Mouse (Mus musculus): Measurements from ENCODE around the gene Fam163a. TPM values are rescaled to one million over a fixed set of nuclear protein-coding genes. Genes with fewer than 3 reads are reported as not detected.
A peak's percentile ranks its signal among the peaks of the same experiment; 100 is the strongest.

Fam163a gene
- total and polyA plus RNA-seq, 3 experiments, result not detected

DNA sequence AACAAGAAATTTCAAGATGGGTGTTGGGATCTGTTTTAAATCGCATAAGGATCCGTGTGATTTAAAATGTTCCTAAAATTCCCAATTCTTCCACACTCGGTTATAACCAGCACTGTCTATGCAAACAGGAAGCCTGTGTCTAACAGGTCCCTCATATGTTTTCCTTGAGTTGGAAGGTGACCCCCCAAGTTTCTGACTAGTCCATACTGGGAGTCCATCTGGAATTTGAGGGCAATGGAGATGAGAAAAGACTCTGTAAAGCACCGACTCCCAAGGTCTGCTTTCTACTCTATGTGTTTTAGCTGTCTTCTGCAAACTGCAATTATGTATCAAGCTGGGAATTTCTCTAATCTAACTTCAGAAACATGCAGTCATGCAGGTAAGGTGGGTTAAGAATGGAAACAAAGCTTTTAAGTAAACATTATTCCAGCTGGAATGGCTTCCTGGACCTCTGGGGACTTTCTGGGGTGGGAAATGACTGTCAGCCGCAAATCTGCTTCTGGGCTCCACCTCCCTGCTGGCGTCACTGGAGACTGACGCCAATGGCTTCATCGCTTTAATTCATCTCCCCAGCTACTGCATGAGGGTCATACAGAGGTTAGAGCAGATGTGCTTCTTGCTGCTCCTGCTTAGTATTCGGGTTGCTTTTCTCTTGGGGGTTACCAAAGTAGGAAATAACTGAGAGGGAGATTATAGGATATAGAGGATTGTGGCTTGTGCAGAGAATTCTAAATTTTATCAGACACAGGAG, 25.7 kb upstream of the Fam163a start:
- TF ChIP-seq ZMIZ1 (IDR thresholded peaks at IDR 0.05; ENCODE audit: low read depth, low read length) (no peak), MYB (IDR thresholded peaks at IDR 0.05; ENCODE audit: low read depth, low read length) (no peak), RAD21 (IDR thresholded peaks at IDR 0.05; ENCODE audit: low read depth, low read length) (no peak), SIN3A (IDR thresholded peaks at IDR 0.05; ENCODE audit: low read length) (no peak), EP300 (IDR thresholded peaks at IDR 0.05; ENCODE audit: low read depth in 1 of 2, low read length in 2 of 2) (no peak), POLR2AphosphoS5 (IDR thresholded peaks at IDR 0.05; ENCODE audit: borderline replicate concordance, low read depth, low read length) (no peak), MXI1 (IDR thresholded peaks at IDR 0.05; ENCODE audit: low read depth, low read length) (no peak), UBTF (IDR thresholded peaks at IDR 0.05; ENCODE audit: borderline replicate concordance, insufficient read depth, low read depth, low read length) (no peak), MYC (IDR thresholded peaks at IDR 0.05; ENCODE audit: low read depth, low read length) (no peak), MAZ (IDR thresholded peaks at IDR 0.05; ENCODE audit: low read depth, low read length) (no peak), TCF12 (IDR thresholded peaks at IDR 0.05; ENCODE audit: low read depth, low read length) (no peak), CHD2 (IDR thresholded peaks at IDR 0.05; ENCODE audit: low read length) (no peak), E2F4 (IDR thresholded peaks at IDR 0.05; ENCODE audit: borderline replicate concordance, low read depth, low read length) (no peak), ZKSCAN1 (IDR thresholded peaks at IDR 0.05; ENCODE audit: low read depth, low read length) (no peak), CHD1 (IDR thresholded peaks at IDR 0.05; ENCODE audit: low read depth, low read length) (no peak), KAT2A (conservative IDR thresholded peaks at IDR 0.05; ENCODE audit: low read depth, low read length) (no peak), TBP (IDR thresholded peaks at IDR 0.05; ENCODE audit: low read depth, low read length) (no peak), SMC3 (IDR thresholded peaks at IDR 0.05; ENCODE audit: low read depth, low read length) (no peak)
- no peak for DNase-seq (ENCODE audit: low read depth, low spot score)
- Histone ChIP-seq H3K27ac (ENCODE audit: control insufficient read depth, low read depth, low read length) (no peak overlapping the region), H3K4me3 (ENCODE audit: control insufficient read depth in 1 of 2, insufficient read depth in 1 of 2, low read depth in 2 of 2, low read length in 2 of 2) (no peak overlapping the region), H3K36me3 (ENCODE audit: control insufficient read depth in 1 of 2, insufficient read depth in 2 of 2, low read length in 2 of 2) (no peaks in the 10 kb centered on the region), H3K27me3 (ENCODE audit: control insufficient read depth in 1 of 2, insufficient read depth in 2 of 2, low read length in 2 of 2) (no peaks in the 10 kb centered on the region), H3K9me3 (replicated peaks; ENCODE audit: insufficient read depth, low read length) (no peaks in the 10 kb centered on the region), H3K4me1 (ENCODE audit: control insufficient read depth in 1 of 2, insufficient read depth in 2 of 2, low read length in 2 of 2) (no peaks in the 10 kb centered on the region), H3K9ac (ENCODE audit: control insufficient read depth, low read depth, low read length, poor library complexity, severe bottlenecking) (no peak overlapping the region), H3K79me2 (ENCODE audit: control insufficient read depth, insufficient read depth, low read length, poor library complexity) (no peaks in the 10 kb centered on the region)

DNA sequence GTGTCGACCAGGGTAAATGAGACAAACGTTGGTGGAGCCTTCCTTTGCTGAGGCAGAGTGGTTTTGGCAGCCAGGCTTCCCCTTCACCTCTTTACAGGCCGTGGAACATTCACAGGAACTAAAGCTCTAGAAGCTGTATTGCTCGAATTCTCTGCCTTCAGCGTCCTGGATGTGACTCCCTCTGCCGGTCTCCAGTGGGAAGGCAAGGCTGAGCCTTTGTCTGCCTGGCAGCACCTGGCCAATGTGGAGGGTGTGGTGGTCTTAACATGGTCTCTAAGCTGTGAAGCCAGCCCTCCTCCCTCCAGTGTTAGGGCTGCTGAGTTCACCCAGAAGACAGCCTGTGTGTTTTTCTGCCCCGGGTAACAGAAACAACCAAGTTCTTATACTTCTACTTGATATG, 24.6 kb upstream of the Fam163a start:
- TF ChIP-seq CHD1 (IDR thresholded peaks at IDR 0.05; ENCODE audit: low read depth, low read length), result no peak
- TF ChIP-seq CTCF (IDR thresholded peaks at IDR 0.05 in 2 of 3, conservative IDR thresholded peaks at IDR 0.05 in 1 of 3; ENCODE audit: control insufficient read depth in 1 of 3, insufficient read depth in 1 of 3, low read depth in 2 of 3, low read length in 3 of 3, poor library complexity in 1 of 3, severe bottlenecking in 1 of 3), result peak; percentile 75 to 88 (median 86)
- 0 out of 2 replicates have a peak, but pooled peaks have one; percentile 19 for TF ChIP-seq TBP (IDR thresholded peaks at IDR 0.05; ENCODE audit: low read depth, low read length)
- TF ChIP-seq MAX (IDR thresholded peaks at IDR 0.05; ENCODE audit: low read length), result no peak
- TF ChIP-seq RAD21 (IDR thresholded peaks at IDR 0.05; ENCODE audit: low read depth, low read length), result peak; percentile 77
- no peak for TF ChIP-seq MAFK (IDR thresholded peaks at IDR 0.05; ENCODE audit: borderline replicate concordance, low read depth, low read length)
- peak; percentile 98 for TF ChIP-seq SMC3 (IDR thresholded peaks at IDR 0.05; ENCODE audit: low read depth, low read length)
- no peak for TF ChIP-seq CHD2 (IDR thresholded peaks at IDR 0.05; ENCODE audit: low read length)
- TF ChIP-seq ZC3H11A (IDR thresholded peaks at IDR 0.05; ENCODE audit: low read depth, low read length), result peak; percentile 74
- DNase-seq (ENCODE audit: low read depth, low spot score), result peak; percentile 73
- H3K27ac ChIP-seq (ENCODE audit: control insufficient read depth, low read depth, low read length), result no peak overlapping the region
- H3K36me3 ChIP-seq (ENCODE audit: control insufficient read depth in 1 of 2, insufficient read depth in 2 of 2, low read length in 2 of 2), result no peaks in the 10 kb centered on the region
- no peaks in the 10 kb centered on the region for H3K27me3 ChIP-seq (ENCODE audit: control insufficient read depth in 1 of 2, insufficient read depth in 2 of 2, low read length in 2 of 2)
- H3K9me3 ChIP-seq (replicated peaks; ENCODE audit: insufficient read depth, low read length), result no peaks in the 10 kb centered on the region
- H3K9ac ChIP-seq (ENCODE audit: control insufficient read depth, low read depth, low read length, poor library complexity, severe bottlenecking), result no peak overlapping the region
- no peaks in the 10 kb centered on the region for H3K4me1 ChIP-seq (ENCODE audit: control insufficient read depth in 1 of 2, insufficient read depth in 2 of 2, low read length in 2 of 2)
- no peaks in the 10 kb centered on the region for H3K79me2 ChIP-seq (ENCODE audit: control insufficient read depth, insufficient read depth, low read length, poor library complexity)
- H3K4me3 ChIP-seq (ENCODE audit: control insufficient read depth in 1 of 2, insufficient read depth in 1 of 2, low read depth in 2 of 2, low read length in 2 of 2), result no peak overlapping the region
